Mouse (Mus musculus) midbrain, embryonic 16.5 days (tissue): ENCODE measurements around the gene Dscaml1. TPM values are rescaled to one million over a fixed set of nuclear protein-coding genes. Genes with fewer than 3 reads are reported as not detected.
"Not testable (repeated sequence)": the region's sequence is repeated elsewhere in the genome, so short reads cannot be mapped to it uniquely, and the experiment has no call there.

ENCODE experiments used
- ATAC-seq: fragments of 200-750 bp; cut with Nextera tagmentation; 2 replicates; pipeline ENCODE4 v1.8.0; 2017; ENCODE audit warnings: moderate TSS enrichment
- H3K27ac ChIP-seq: fragments of 300-500 bp; sonication (generic); 2 replicates; pipeline ENCODE4 v1.5.1; 2014; ENCODE audit warnings: mild to moderate bottlenecking, low read length, mixed read lengths
- H3K27me3 ChIP-seq: fragments of 300-500 bp; sonication (generic); 2 replicates; pipeline ENCODE4 v1.6.1; 2014; ENCODE audit warnings: low read depth, low read length, mixed read lengths; ENCODE audit not compliant: control insufficient read depth, insufficient read depth
- H3K36me3 ChIP-seq: fragments of 300-500 bp; sonication (generic); 2 replicates; pipeline ENCODE4 v1.6.1; 2014; ENCODE audit warnings: mild to moderate bottlenecking, low read length, moderate library complexity, mixed read lengths; ENCODE audit not compliant: control insufficient read depth, insufficient read depth
- H3K4me1 ChIP-seq: fragments of 300-500 bp; sonication (generic); 2 replicates; pipeline ENCODE4 v1.6.1; 2014; ENCODE audit warnings: mild to moderate bottlenecking, low read length, mixed read lengths; ENCODE audit not compliant: control insufficient read depth, insufficient read depth
- H3K4me2 ChIP-seq: fragments of 300-500 bp; sonication (generic); 2 replicates; pipeline ENCODE4 v1.6.1; 2014; ENCODE audit warnings: mild to moderate bottlenecking, low read length, mixed read lengths
- H3K4me3 ChIP-seq: fragments of 300-500 bp; sonication (generic); 2 replicates; pipeline ENCODE4 v1.5.1; 2014; ENCODE audit warnings: low read depth, mild to moderate bottlenecking, low read length, moderate library complexity, mixed read lengths
- H3K9ac ChIP-seq: fragments of 300-500 bp; sonication (generic); 2 replicates; pipeline ENCODE4 v1.6.1; 2014; ENCODE audit warnings: low read depth, low read length, mixed read lengths
- H3K9me3 ChIP-seq: fragments of 300-500 bp; sonication (generic); replicated peaks from 2 replicates; pipeline ENCODE4 v1.6.1; 2014; ENCODE audit warnings: mild to moderate bottlenecking, low read length, mixed read lengths; ENCODE audit not compliant: control insufficient read depth, poor library complexity, severe bottlenecking
- WGBS: fragments of 180-500 bp; shearing (Covaris S2); extraction: QIAGEN DNeasy Blood & Tissue Kit; methylation state at CpG from one replicate; pipeline ENCODE4 v1.1.7; 2014; 5-methylcytosine and 5-hydroxymethylcytosine counted together
- polyA plus RNA-seq: library from polyadenylated mRNA; unstranded; fragments of >200 nt; fragmentation: Nextera tagmentation; extraction: Ambion mirVana; gene quantifications from 2 replicates; pipeline ENCODE4 v1.2.1, GENCODE M21; 2015

Dscaml1 gene
- polyA plus RNA-seq, 1 experiment from 2014 or later = 20.6 TPM

DNA sequence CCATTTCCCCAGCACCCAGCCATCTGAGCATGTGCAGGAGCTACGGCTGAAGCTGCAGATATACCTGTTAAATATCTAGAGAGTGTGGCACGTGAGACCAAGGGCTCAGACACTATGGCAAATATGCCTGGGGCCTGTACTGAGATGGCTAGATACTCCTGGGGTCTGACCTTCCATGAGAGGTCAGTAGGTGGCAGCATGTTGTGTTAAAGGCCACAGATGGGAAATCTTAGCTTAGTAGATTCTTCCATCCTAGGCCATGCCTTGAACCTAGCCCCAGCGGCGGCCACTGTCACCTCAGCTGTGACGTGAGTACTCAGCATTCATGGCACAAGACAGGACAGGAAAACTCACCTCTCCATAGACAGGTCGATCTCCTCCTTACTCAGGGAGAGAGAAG is 347.7 kb downstream of the Dscaml1 start:
- H3K36me3 ChIP-seq = peaks cover 28% of the 10 kb centered on the region
- H3K27ac ChIP-seq = no peak overlapping the region
- ATAC-seq = no peak
- no peaks in the 10 kb centered on the region for H3K4me1 ChIP-seq
- H3K27me3 ChIP-seq = no peaks in the 10 kb centered on the region
- WGBS = 84% methylated on average over 6 of the region's 6 CpGs
- H3K9ac ChIP-seq = no peak overlapping the region
- H3K9me3 ChIP-seq = no peaks in the 10 kb centered on the region
- no peak overlapping the region for H3K4me2 ChIP-seq
- H3K4me3 ChIP-seq = no peak overlapping the region

DNA sequence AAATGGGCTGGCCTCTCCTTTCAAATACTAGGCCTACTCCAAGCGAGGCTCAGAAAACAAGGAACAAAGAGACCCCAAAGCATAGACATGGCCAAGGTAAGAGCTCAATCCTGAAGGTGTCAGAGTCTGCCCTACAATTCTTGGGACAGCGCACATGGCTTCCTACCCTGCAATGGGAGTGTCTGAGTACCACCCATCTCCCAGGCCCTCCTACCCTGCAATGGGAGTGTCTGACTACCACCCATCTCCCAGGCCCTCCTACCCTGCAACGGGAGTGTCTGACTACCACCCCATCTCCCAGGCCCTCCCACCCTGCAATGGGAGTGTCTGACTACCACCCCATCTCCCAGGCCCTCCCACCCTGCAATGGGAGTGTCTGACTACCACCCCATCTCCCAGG is 349.7 kb downstream of the Dscaml1 start:
- not testable (repeated sequence) for H3K27me3 ChIP-seq, H3K27ac ChIP-seq, H3K4me3 ChIP-seq, H3K4me2 ChIP-seq, H3K9me3 ChIP-seq, H3K9ac ChIP-seq, H3K4me1 ChIP-seq, ATAC-seq
- 93% methylated on average over 3 of the region's 3 CpGs for WGBS
- H3K36me3 ChIP-seq = peaks cover 28% of the 10 kb centered on the region

DNA sequence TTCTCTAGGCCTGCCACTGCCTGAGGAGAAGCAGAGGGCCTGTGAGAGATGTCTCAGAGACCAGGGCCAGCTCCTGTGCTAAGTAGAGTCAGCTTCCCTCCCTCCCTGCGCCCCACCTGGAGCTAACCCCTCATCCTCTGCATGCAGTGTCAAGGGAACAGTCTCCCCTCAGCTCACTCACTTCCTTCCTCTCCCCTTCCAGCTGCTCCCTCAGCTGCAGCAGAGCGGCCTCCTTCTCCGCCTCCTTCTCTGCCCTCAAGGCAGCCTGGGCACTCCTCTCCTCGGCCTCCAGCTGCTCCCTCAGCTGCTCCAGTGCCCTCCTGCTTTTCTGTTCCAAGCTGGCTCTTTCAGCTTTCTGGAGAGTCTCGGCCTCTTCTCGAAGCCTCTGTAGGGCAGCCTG is 352.8 kb downstream of the Dscaml1 start:
- 0 out of 2 replicates have a peak, but pooled peaks cover 9% of the 10 kb centered on the region for H3K4me1 ChIP-seq
- H3K4me2 ChIP-seq = no peak overlapping the region
- H3K9me3 ChIP-seq = no peaks in the 10 kb centered on the region
- no peak overlapping the region for H3K9ac ChIP-seq
- 84% methylated on average over 6 of the region's 6 CpGs for WGBS
- ATAC-seq = no peak
- peaks cover 14% of the 10 kb centered on the region; the same call in 1 of the 2 replicates for H3K36me3 ChIP-seq
- no peak overlapping the region for H3K4me3 ChIP-seq
- no peaks in the 10 kb centered on the region for H3K27me3 ChIP-seq
- no peak overlapping the region for H3K27ac ChIP-seq

DNA sequence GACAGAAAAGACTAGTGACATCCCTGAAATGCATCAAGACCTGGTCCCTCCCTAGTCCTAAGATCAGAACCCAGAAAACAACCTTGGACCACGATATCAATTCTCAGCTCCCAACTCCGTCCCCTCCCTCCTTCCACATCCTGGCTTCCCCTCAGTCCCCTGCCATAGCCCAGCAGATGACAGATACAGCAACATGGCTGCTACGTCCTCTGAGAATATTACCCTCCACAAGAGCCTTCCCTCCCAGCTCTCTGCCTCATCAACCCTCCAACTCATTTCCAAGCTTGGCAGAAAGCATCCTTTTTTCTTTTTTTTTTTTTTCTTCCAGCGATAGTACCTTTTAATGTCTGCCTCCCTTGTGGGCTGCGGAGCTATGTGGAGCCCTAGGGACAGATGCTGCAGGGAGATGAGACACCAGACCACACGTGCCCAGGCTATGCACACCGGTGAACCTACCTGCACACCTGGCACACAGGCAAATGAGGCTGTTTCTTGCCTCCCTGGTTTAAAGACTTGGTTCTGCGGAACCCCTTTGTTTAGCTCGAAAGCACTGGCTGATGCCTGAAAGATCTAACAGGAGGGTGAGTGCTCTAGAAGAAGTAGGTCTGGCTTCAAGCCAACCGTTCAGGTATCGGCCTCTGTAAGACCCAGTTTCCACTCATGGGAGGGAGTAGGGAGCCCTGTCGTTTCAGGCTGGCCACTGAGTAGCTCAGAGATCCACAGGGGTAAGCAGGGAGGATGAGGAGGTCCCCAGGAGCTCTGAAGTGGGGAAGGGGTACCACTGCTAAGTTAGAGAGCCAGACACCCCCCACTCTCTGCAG is 357.0 kb downstream of the Dscaml1 start:
- Histone ChIP-seq H3K9ac (no peak overlapping the region), H3K4me3 (no peak overlapping the region), H3K4me1 (0 out of 2 replicates have a peak, but pooled peaks cover 9% of the 10 kb centered on the region), H3K27me3 (no peaks in the 10 kb centered on the region), H3K36me3 (peaks cover 6% of the 10 kb centered on the region; the same call in 1 of the 2 replicates), H3K4me2 (no peak overlapping the region), H3K9me3 (no peaks in the 10 kb centered on the region), H3K27ac (peak overlapping the region; percentile 68)
- ATAC-seq = peak; percentile 14; the same call in 1 of the 2 replicates
- WGBS = 73% methylated on average over 12 of the region's 12 CpGs

DNA sequence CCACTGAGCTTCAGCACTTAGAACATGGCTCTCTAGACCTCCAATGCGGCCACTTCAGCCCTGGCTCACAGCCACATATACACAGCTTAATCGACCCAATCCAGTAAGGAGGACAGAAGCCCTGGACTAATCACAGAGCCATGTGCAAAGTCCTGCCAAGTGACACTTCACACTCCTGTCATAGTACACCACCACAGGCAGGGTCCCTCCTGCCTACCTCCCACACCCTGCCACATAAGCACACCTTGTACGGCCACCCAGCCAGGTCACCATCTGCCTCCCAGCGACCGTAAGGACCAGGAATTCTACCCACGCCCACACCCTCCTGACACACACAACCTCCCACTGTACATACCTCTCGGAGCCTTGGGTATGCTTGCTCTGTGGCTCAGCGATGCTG is 360.6 kb downstream of the Dscaml1 start:
- Histone ChIP-seq H3K27ac (no peak overlapping the region), H3K4me3 (no peak overlapping the region), H3K4me2 (no peak overlapping the region), H3K36me3 (0 out of 2 replicates have a peak, but pooled peaks cover 3% of the 10 kb centered on the region), H3K9ac (no peak overlapping the region), H3K4me1 (0 out of 2 replicates have a peak, but pooled peaks cover 9% of the 10 kb centered on the region), H3K27me3 (no peaks in the 10 kb centered on the region), H3K9me3 (no peaks in the 10 kb centered on the region)
- no peak for ATAC-seq
- 88% methylated on average over 8 of the region's 8 CpGs for WGBS

DNA sequence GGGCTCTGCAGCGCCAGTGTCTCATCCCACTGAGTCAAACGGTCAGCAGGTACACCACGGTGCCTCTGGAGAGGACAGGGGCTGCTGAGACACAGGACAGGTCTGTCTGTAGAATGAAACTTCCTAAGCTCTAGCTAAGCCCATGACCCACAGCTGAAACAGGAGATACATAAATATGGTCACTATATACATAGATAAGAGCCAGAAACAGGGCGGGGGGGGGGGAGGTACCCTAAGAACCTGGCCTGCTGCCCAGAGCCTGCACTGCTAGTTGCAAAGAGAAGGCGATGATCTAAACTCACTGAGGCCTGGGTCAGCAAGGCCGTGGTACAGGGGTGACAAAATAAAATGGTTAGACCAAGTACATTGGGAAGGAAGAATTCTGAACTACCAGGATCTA is 361.1 kb downstream of the Dscaml1 start:
- Histone ChIP-seq H3K27me3 (no peaks in the 10 kb centered on the region), H3K4me1 (0 out of 2 replicates have a peak, but pooled peaks cover 9% of the 10 kb centered on the region), H3K27ac (no peak overlapping the region), H3K9me3 (no peaks in the 10 kb centered on the region), H3K4me3 (no peak overlapping the region), H3K36me3 (0 out of 2 replicates have a peak, but pooled peaks cover 3% of the 10 kb centered on the region), H3K9ac (no peak overlapping the region), H3K4me2 (no peak overlapping the region)
- no peak for ATAC-seq
- 83% methylated on average over 6 of the region's 6 CpGs for WGBS

DNA sequence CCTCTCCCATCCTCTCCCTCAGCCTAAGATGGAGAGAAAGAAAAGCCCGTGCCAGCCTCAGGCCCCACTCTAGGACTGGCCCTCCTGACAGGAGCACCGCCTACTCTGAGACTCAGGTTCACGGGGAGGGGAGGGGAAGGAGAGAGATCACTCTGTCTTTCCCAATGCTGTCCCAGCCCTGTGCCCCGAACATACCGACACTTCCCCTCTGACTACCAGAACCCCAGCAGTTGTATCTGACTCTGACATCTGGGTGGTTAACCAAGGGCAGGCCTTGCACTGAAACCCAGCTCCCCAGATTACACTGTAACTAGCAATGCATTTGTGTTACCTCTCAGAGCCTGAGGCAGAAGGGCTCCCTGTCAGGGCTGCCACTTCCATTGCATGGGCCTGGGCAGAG is 362.0 kb downstream of the Dscaml1 start:
- Histone ChIP-seq H3K9ac (no peak overlapping the region; the same call in 1 of the 2 replicates), H3K4me2 (no peak overlapping the region), H3K4me3 (no peak overlapping the region), H3K27ac (no peak overlapping the region), H3K27me3 (no peaks in the 10 kb centered on the region), H3K4me1 (0 out of 2 replicates have a peak, but pooled peaks cover 5% of the 10 kb centered on the region), H3K36me3 (0 out of 2 replicates have a peak, but pooled peaks cover 4% of the 10 kb centered on the region), H3K9me3 (no peaks in the 10 kb centered on the region)
- ATAC-seq = no peak
- 55% methylated on average over 5 of the region's 5 CpGs for WGBS

DNA sequence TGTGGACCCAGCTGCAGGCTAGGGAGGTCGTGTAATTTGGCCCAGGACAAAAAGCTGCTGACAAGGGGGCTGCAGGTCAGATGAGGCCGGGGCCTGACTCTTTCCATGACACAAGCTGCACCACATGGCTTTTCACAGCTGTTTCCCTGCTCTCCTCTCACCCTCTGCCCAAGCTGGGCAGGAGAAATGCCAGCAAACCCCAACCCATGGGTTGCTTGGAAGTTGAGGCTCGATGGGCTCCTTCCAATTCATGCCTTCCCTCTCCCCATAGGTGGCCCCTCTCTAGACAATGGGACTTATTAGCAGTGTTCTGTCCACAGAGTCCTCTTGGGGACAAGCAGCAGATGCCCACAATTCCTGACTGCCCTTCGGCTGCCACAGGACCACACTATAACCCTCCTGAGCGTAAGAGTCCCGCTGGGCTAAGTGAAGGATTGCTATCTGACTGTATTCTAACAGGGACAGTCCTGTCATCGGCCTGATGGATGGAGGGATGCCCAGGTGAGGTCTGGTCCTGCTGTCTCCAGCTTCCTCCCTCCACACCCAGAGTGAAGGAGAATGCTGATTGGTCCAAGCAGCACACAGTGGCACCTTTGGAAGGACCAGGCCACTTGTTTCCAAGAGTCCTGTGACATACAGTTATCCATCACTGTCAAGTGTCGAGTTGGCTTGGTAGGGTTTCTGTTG is 365.2 kb downstream of the Dscaml1 start:
- H3K4me2 ChIP-seq = no peak overlapping the region
- H3K4me1 ChIP-seq = no peaks in the 10 kb centered on the region
- H3K9ac ChIP-seq = no peak overlapping the region
- 77% methylated on average over 8 of the region's 8 CpGs for WGBS
- 0 out of 2 replicates have a peak, but pooled peaks cover 4% of the 10 kb centered on the region for H3K36me3 ChIP-seq
- no peaks in the 10 kb centered on the region for H3K9me3 ChIP-seq
- no peak for ATAC-seq
- H3K27me3 ChIP-seq = no peaks in the 10 kb centered on the region
- no peak overlapping the region for H3K27ac ChIP-seq
- no peak overlapping the region for H3K4me3 ChIP-seq

DNA sequence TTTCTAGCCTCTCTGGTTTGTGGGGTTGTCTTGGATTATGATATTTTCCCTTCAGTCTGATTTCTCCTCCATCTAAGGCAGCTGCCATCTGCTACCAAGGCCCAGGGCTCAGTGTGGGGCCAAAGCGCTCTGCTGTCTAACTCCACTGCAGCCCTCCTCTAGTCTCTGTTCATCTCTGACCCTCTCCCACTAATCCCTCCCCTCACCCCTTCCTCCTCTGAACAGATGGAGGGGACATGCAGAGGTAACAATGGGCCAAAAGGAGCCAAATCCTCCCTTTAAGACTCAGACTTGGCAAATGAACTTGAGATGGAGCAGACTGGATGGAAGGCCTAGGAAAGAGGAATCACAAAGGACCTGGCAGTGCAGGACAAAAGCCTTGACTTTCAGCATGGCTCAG is 365.8 kb downstream of the Dscaml1 start:
- ATAC-seq = no peak
- Histone ChIP-seq H3K27ac (no peak overlapping the region), H3K9me3 (no peaks in the 10 kb centered on the region), H3K36me3 (0 out of 2 replicates have a peak, but pooled peaks cover 4% of the 10 kb centered on the region), H3K9ac (no peak overlapping the region), H3K4me2 (no peak overlapping the region), H3K27me3 (no peaks in the 10 kb centered on the region), H3K4me3 (no peak overlapping the region), H3K4me1 (no peaks in the 10 kb centered on the region)
- WGBS = 50% methylated on average over 1 of the region's 1 CpGs
